Mouse (Mus musculus): ENCODE results near the gene Hsd17b7.

DNA sequence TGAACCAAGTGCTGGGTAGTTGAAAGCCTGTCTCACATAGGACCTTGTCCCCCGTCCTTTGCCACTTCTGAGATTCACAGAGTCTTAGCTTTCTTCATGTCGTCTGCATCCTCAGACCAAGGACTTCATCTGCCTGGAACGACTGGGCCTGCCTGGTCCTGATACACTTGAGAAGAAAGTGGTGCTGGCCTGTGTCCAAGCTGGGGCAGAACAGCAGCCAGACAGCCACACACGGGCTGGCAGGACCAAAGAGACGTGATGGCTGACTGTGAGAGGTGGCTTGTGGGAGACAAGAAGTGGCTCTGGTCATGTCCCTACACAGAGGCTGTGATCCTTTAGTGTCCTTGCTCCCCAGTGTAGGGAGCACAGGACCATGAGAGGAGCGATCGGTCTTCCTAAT is 58.3 kb downstream of the Hsd17b7 start:
- TF ChIP-seq FLI1 (IDR thresholded peaks at IDR 0.05; ENCODE audit: low read length) (no peak), GATA1 (IDR thresholded peaks at IDR 0.05; ENCODE audit: borderline replicate concordance, low read length) (no peak)

Measured in megakaryocyte, embryonic 14.5 days (primary cell).